In genomic region chr11:57657370-57658072, GRCm38 (mm10) we compare ENCODE assay signal across 12 mouse cellular contexts. TPM values are rescaled to one million over a fixed set of nuclear protein-coding genes. Genes with fewer than 3 reads are reported as not detected.
DNase-seq lines count a peak whose midpoint lies in the region; ATAC-seq lines count a peak whose summit lies in the region.
"Had no signal": no experiment of that assay in that cellular context is flagged by ENCODE, and none has a peak within 500 bp of the region (broad histone marks: within the 10 kb centered on the region; RNA-seq: fewer than 3 reads in every experiment).

No protein-coding gene starts in this region.

- H3K27me3 ChIP-seq in stomach, embryonic 16.5 days (ENCODE audit: control insufficient read depth, insufficient read depth, low read length): no peaks in the 10 kb centered on the region
- H3K27me3 ChIP-seq in midbrain, embryonic 10.5 days (ENCODE audit: low read depth, poor library complexity, severe bottlenecking): peaks cover 11% of the 10 kb centered on the region
- H3K27me3 ChIP-seq: neural tube, embryonic 12.5 days had no signal

- 69% methylated on average over 9 of the region's 9 CpGs for WGBS in stomach, embryonic 16.5 days
- WGBS in midbrain, embryonic 10.5 days: 83% methylated on average over 9 of the region's 9 CpGs

- H3K36me3 ChIP-seq in stomach, embryonic 16.5 days (ENCODE audit: control insufficient read depth, insufficient read depth, low read length): no peaks in the 10 kb centered on the region
- 0 out of 2 replicates have a peak, but pooled peaks cover 8% of the 10 kb centered on the region for H3K36me3 ChIP-seq in midbrain, embryonic 10.5 days
- H3K36me3 ChIP-seq: hindbrain, embryonic 12.5 days; neural tube, embryonic 12.5 days had no signal

- no peak overlapping the region for H3K9ac ChIP-seq in stomach, embryonic 16.5 days (ENCODE audit: low read length)
- H3K9ac ChIP-seq: hindbrain, embryonic 12.5 days; neural tube, embryonic 12.5 days had no signal

- no peak overlapping the region for H3K4me2 ChIP-seq in stomach, embryonic 16.5 days (ENCODE audit: low read depth, low read length)
- H3K4me2 ChIP-seq: forebrain, embryonic 13.5 days; hindbrain, embryonic 12.5 days; neural tube, embryonic 12.5 days had no signal

- H3K4me3 ChIP-seq in stomach, embryonic 16.5 days (replicated peaks; ENCODE audit: low read length): no peak overlapping the region
- no peak overlapping the region for H3K4me3 ChIP-seq in midbrain, embryonic 10.5 days
- H3K4me3 ChIP-seq: forebrain, embryonic 13.5 days; hindbrain, embryonic 12.5 days; neural tube, embryonic 12.5 days had no signal

- ATAC-seq in stomach, embryonic 16.5 days (ENCODE audit: insufficient read depth, low FRiP score): peak; percentile 51; the same call in 1 of the 2 replicates
- ATAC-seq: forebrain, embryonic 13.5 days had no signal

- no peak overlapping the region for H3K27ac ChIP-seq in stomach, embryonic 16.5 days (ENCODE audit: low read length)
- H3K27ac ChIP-seq in midbrain, embryonic 10.5 days (replicated peaks): no peak overlapping the region; the same call in 1 of the 2 replicates
- H3K27ac ChIP-seq: forebrain, embryonic 13.5 days; neural tube, embryonic 12.5 days had no signal

- peaks cover 40% of the 10 kb centered on the region for H3K4me1 ChIP-seq in stomach, embryonic 16.5 days (ENCODE audit: control insufficient read depth, insufficient read depth, low read length)
- peaks cover 71% of the 10 kb centered on the region for H3K4me1 ChIP-seq in midbrain, embryonic 10.5 days

- H3K9me3 ChIP-seq in stomach, embryonic 16.5 days (replicated peaks; ENCODE audit: control insufficient read depth, low read length): no peaks in the 10 kb centered on the region
- H3K9me3 ChIP-seq in midbrain, embryonic 10.5 days (replicated peaks): no peaks in the 10 kb centered on the region
- H3K9me3 ChIP-seq: forebrain, embryonic 13.5 days; hindbrain, embryonic 12.5 days; neural tube, embryonic 12.5 days had no signal

- DNase-seq in spleen, postnatal 10 days (ENCODE audit: low spot score in 2 of 2): peak; percentile 29 to 32
- no peak for DNase-seq in spleen, adult 18-20 months
- DNase-seq in c-Kit-positive CD71-positive TER-119-positive erythroid progenitor cells, embryonic 14.5 days (ENCODE audit: low spot score): peak; percentile 69
- DNase-seq in liver (peak; percentile 79), adipocyte (ENCODE audit: low spot score) (no peak)
- no peak for DNase-seq in midbrain, embryonic 10.5 days (ENCODE audit: low spot score)
- DNase-seq: kidney, adult 9 months; layer of hippocampus, postnatal 36 days had no signal

RNA-seq across cellular contexts. Expression of gene Galnt10, which starts 12.3 kb away (rescaled TPM):
- 15.7 and 17.4 TPM in 2 replicates for polyA plus RNA-seq in stomach, embryonic 16.5 days (2015; fragmentation: Nextera tagmentation; extraction: Ambion mirVana)
- 28.1 and 30.7 TPM in 2 replicates for polyA plus RNA-seq in midbrain, embryonic 10.5 days (2016; fragmentation: Nextera tagmentation; extraction: Ambion mirVana)

Comparison
In these comparisons a context has a peak if more than half of its experiments do, and no peak if none do; other contexts are left out.
1. DNase-seq: peak in spleen, postnatal 10 days (2 of 2), c-Kit-positive CD71-positive TER-119-positive erythroid progenitor cells, embryonic 14.5 days (single experiment) and liver (single experiment); none in spleen, adult 18-20 months (0 of 2), midbrain, embryonic 10.5 days (single experiment) and adipocyte (single experiment).